Mouse (Mus musculus): ENCODE data around the gene Cyp26a1. TPM values are rescaled to one million over a fixed set of nuclear protein-coding genes. Genes with fewer than 3 reads are reported as not detected.

Cyp26a1 gene
- polyA plus RNA-seq (2012; rRNA removed): 0.39 TPM in 1 of 2 replicates, not detected in the other

DNA sequence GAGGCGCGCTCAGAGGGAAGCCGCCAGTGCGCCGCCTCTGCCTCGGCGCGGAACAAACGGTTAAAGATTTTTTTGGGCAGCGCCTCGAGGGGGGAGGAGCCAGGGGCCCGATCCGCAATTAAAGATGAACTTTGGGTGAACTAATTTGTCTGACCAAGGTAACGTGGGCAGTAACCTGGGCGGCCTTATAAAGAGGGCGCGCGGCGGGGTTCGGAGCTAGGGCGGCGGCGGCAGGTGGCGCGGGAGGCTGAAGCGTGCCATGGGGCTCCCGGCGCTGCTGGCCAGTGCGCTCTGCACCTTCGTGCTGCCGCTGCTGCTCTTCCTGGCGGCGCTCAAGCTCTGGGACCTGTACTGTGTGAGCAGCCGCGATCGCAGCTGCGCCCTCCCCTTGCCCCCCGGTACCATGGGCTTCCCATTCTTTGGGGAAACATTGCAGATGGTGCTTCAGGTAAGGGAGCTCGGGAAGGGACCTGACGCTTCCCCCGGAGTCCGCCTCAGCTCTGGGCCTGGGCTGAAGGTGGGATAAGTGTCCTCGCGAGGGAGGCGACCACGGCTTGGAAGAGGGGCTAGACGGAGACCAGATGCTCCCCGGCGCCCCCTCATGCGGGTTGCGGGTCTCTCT is at the start of gene Cyp26a1:
Cyp26a1 (plus strand) TSS at position 148 of the 622 bp plus-strand sequence.

GRCm38 (mm10) chr19:37685281-37685680 is 12.3 kb upstream of the Cyp26a1 start, which contains the start of gene Cyp26c1:
TSS of gene Cyp26c1 (plus strand) at chr19:37685581.

Other genes starting within 250 kb of the Cyp26a1 start
- gene Exoc6, start 147.4 kb upstream of the Cyp26a1 start, polyA plus RNA-seq (2012; rRNA removed): 1.1 and 1.4 TPM in 2 replicates
- not detected in 2 replicates for gene Cyp26c1, start 12.2 kb upstream of the Cyp26a1 start, polyA plus RNA-seq (2012; rRNA removed)